Mouse (Mus musculus): ENCODE data around the gene Rnf114.

Gene Rnf114

DNA sequence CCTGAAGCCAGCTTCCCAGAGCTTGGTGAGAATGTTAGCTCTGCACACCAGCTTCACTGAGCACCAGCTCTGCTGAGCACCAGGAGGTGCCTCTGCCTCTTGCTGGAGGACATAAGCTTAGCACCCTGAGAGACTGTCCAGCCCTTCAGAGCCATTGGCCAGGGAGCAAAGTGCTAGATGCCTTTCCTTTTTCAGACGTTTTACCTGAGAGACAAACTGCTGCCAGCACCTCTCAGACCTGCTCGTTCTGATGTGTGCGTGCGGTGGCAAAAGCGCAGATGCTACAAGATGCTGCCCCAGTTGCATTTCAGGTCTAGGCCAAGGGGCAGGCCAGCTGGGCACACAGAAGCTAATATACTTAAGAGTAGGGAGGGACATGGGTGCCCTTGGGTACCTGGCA lies 16.8 kb upstream of the Rnf114 start:
- DNase-seq (ENCODE audit: low spot score): no peak

DNA sequence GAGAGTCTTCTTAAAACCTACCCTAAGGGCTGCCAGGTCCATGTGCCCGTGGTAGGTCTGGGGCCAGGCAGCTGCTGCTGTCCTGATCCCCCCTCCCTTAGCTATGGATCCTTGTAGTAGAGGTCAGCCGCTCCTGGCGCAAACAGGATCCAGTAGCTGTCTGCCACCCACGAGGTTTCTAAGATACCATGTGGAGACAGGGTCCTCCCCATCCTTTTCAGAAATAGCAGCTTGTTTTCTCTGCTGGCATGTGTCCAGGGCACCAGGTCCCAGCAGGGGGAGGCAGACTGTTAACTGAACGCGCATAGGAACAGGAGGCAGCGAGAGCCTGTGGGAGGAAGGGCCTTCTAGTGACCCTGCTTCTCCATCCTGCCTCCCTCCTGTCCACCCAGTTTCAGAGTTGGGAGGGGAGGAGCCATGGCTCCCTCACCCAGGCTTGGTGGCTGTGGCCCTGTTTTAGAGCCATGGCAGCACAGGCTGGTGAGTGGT lies 16.2 kb upstream of the Rnf114 start:
- DNase-seq (ENCODE audit: low spot score): peak; percentile 54

DNA sequence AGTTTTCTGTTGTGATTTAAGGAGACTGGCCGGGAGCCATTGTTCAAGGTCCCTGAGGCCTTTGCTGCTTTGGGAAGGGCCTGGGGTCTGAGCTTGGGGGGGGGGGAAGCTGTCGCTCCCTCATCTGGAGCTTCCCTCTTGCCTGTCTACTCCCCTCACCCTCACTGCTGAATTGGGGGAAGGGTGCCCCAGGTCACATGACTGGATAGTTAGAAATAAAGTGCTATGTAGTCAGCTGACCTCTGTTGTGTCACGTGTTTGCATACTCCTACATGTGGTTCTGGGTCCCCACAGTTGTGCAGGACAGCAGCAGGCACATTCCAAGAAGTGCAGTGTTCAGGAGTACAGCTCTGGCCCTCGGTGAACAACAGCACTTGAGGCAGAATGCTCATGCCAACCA lies 15.7 kb upstream of the Rnf114 start:
- no peak for DNase-seq (ENCODE audit: low spot score)

DNA sequence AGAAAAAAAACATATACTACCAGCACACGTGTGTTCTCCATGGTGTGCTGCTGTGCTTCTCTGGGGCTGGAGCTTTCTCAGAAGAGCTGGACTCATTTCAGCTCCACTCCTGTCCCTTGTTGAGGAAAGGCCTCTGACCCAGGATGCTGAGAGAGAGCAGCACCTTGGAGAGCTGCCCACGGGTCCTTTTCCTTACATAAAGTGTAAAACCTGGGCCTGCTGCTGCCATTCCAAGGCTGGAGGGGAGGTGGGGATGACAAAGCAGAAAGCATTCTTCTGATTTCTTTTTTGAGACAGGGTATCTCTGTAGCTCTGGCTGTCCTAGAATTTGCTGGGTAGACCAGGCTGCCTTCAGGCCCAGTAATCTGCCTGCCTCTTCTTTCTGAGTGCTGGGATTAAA lies 14.3 kb upstream of the Rnf114 start:
- no peak for DNase-seq (ENCODE audit: low spot score)

DNA sequence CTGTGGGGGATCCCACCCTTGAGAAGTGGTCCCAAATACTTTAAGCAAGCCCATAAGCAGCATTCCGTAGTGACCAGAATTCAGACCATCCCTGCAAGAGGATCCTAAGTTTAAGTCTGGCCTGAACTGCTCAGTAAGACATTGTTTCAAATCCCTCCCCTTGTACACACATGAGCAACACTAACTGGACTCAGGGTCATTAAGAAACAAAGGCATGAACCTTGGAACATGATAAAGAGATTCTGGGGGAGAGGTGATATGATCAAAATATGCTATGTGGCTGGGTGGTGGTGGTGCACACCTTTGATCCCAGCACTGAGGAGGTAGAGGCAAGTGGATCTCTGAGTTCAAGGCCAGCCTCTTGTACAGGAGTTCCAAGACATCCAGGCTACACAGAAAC lies 12.9 kb upstream of the Rnf114 start:
- DNase-seq (ENCODE audit: low spot score): no peak

DNA sequence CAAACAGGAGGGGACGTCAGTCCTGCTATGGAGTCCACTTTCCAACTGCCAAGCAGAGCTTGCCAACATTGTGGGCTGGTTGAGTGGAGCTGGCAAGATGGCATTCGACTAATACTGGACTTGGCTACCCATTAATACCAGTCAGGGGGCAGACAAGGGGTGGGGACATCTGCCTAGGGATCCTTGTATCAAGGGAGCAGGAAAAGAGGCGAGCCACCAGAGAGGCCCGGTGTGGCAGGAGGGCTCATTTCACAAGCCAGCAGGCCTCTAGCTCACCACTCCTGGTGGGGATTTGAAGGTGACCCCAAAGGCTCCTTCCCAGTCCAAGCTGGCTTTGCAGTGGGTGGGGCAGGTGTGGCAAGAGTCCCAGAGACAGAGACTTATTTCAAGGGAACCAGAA lies 9.8 kb upstream of the Rnf114 start:
- DNase-seq (ENCODE audit: low spot score): no peak

DNA sequence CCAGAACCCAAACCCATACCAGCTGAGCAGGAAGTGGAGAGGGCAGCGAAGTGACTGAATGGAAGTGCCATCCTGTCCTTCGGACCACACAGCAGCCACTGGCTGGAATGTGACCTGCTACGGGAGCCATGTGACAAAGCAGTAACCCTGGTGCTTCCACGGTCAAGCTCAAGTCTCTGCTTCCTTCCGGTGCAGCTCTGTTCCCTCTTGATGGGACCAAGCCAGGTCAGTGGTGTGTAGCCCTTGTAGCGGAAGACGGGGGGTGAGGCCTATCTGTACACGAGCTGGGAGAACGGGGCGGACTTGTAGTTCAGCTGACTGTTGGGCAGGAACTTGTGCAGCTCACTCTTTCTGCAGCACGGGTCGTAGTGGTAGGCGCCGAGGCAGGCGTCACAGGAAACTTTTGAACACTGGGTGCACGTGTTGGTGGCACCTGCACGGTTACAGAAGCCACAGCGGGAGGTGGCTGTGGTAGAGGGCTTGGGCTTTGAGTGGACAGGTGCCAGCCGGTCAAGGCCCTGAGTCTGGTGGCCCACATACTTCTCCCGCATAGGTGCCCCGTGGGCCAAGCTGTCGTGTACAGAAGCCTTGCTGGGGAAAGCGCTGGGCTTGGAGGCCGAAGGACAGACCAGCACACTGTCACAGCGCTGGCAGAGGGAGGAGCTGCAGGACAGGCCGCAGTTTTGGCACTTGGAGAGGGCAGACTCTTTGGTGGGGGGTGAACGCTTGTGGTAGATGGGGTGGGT lies 9.2 kb upstream of the Rnf114 start:
- DNase-seq (ENCODE audit: low spot score): no peak

DNA sequence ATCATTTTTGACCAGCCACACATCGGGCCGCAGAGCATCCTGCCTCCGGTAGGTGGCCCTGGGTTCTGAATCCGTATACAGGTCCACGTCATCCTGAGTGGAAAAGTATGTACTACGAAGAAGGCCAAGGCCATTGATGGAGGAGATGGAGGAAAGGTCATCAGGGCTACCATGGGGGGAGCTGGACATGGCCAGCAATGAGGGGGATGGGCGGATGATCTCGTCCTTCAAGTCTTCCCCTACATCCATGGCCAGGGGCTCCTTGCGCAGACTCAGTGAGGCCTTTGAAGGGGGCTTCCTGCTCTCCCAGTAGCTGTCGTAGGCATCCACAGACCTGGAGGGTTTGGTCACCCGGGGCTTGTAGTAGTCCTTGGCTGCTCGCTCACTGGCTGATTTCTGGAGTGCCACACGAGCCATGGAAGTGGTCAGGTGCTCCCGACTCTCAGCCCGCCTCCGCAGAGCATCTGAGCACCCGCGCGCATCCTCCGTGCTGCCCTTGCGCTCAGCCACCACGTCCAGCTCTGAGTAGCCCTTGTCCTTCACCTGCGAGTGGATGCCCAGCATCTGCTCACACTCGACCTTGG lies 8.5 kb upstream of the Rnf114 start:
- no peak for DNase-seq (ENCODE audit: low spot score)

DNA sequence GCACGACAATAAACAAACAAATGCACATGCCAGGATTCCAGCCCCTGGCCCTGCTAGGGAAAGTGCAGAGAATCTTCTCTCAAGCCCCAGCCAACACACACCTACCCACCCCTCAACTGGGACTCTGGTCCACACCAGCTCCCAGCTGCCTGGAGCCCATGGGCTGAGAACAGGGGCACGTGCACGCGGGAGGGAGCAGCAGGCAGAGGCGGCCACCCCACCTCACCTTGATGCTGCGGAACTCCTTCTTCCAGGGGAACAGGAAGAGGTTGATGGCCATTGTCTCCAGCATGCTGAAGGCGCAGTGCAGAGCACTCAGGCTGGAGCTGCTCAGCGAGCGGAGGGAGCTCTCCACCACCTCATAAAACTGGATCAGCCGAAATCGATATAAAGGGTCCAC lies 7.5 kb upstream of the Rnf114 start:
- DNase-seq (ENCODE audit: low spot score): no peak

DNA sequence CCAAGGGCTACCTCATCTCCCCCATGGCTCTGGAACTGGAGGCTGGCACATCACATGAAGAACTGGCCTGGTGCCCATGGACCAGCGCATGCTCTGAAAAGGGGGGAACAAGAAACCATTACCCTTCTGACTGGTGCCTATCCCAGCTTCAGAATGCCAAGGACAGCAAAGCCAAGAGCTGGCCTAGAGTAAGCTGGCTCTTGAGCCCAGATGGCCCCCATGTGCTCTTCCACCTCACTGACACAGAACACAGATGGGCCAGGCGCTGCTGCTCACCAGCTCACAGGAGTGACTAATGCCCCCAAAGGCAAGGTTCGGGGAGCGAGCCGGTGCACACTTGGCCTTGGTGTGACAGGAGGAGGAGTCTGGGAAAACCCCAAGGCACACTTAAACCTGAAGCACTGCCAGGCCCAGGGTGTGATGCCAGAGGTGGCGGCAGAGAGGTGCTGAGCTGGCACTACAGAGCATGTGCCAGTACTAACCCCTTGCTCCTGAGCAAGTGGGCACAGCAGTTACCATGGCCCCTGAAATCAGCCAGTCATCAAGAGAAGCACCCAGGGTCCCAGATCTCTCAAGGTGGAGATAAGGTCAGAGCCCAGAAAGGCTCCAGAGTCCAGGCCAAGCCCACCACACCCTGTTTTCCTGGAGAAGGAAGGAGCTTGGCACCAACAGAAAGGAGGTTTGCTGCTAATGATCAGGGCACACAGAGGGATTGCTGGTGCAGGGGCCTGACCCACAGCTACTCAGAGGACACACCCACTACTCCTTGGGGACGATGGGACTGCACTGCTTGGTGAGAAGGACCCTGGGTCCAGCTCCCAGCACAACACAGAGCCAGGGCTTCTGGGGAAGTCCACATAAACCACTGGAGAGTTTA lies 6.7 kb upstream of the Rnf114 start:
- no peak for DNase-seq (ENCODE audit: low spot score)

DNA sequence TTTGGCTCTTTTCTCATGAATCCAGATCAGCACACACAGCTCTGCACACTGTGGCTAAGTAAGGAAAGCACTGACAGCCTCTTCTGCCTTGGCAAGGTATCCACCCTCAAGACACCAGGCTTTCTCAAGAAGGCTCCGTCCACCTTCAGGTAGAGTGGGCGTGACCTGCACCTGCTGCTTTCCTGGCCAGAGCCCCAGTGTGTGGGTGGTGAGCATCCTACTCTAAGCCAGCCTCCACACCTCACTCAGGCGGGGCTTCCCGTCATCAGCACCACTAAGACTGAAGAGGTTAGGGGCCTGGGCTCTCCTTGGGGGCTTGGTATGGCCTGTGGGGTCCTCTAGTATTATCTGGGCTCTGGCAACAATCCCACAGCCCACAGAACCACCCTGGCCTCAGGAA lies 5.9 kb upstream of the Rnf114 start:
- DNase-seq (ENCODE audit: low spot score): no peak

DNA sequence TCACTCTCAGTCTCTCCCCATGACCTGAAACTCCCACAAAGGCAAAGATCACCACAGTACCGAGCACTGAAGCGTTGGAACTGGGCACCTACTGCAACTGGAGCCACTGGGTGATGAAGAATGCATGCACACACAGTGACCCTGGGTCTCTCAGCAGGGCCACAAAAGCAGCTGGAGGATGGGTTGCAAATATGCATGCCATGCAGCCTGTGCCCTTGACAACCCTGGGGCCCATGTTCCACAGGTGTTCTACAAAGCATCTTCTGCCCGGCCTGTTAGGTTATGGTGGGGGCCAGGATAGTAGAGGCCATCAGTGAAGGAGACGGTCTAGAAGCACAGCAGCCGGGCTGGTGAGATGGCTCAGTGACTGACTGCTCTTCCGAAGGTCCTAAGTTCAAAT lies 4.9 kb upstream of the Rnf114 start:
- no peak for DNase-seq (ENCODE audit: low spot score)

DNA sequence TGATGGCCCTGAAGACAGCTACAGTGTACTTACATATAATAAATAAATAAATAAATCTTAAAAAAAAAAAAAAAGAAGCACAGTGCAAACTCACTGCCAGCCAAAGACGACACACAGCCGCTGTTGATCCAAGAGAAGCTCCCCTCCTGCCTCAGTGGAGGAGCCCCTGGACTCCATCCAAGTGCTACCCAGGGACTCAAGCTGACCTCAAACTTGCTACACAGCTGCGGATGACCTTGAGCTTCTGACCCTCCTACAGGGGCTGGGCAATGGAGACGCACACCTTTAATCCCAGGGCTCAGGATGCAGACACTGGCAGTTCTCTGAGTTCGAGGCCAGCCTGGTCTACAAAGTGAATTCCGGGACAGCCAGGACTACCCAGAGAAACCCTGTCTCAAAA lies 4.5 kb upstream of the Rnf114 start:
- DNase-seq (ENCODE audit: low spot score): no peak

DNA sequence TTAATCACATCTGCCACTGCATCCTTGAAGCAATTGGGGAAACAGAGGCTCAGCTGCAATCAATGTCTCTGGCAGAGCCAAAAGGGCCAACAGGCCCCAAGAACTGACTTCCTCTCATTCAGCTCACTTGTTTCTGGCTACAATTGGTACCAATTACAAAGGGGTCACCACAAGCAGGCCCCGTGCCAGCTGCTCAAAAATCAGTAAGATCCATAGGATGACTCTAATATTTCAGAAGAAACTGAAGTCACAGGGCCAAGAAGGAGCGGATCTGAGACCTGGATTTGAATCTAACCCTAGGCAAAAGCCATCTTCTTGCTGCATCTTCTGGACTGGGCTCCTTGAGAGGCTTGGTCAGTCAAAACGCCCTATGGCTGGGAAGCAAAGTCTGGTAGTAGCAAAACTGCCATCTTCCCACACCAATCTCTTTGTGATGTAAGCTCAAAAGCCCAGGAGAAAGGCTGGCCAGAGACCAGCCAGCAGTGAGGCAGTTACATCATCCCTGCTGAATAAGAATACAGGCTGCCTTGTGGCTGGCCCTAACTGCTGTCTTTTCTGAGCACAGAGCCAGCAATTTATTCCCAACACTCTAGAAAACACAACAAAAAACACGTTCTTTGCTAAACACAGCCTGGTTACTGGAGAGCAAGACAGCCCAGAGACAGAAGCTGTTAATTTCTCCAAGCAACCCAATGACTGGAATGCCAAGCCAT lies 1.5 kb upstream of the Rnf114 start:
- no peak for DNase-seq (ENCODE audit: low spot score)

DNA sequence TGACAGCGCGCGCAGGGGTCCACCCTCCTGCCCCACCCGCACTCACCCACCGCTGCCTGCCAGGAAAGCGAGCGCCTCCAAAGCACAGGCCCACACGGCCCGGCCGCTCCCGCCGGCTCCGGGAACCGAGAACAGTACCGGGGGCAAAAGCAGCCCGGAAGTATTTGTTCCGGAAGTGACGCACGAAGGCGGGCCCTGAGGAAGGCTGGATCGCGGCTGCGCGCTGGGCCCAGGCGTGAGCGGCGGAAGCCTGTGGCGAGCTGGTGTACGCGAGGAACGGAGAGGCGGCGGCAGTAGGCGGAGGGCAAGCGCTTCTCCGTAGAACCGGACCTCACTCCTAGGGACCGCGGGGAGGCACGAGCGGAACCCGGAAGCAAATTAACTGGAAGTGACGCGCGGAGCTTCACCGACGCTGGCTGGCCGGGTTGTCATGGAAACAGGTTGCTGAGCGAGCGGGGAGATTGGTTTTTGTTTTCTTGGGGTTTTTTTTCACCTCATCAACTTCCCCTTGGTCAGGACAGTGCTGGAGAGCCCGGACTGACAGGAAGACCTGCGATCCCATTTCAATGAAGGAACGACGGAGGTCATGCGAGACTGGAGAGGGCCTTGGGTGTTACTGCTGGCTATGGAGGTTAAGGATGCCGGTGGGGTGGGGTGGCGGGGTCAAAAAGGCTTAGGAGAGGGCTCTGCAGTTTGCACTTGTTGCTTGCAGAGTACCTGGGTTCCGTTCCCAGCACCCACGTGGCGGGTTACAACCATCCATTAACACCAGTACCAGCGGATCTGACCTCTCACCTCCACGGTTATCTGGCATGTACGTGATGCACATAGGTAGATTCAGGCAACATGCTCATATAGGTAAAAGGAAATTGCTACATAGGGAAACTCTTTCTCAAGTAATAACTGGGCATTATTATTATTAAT lies 530 bp downstream of the Rnf114 start, which contains the start of gene Spata2:
Spata2 (minus strand) TSS at position 175 of the 924 bp plus-strand sequence.
- peak; percentile 91 for DNase-seq (ENCODE audit: low spot score)

DNA sequence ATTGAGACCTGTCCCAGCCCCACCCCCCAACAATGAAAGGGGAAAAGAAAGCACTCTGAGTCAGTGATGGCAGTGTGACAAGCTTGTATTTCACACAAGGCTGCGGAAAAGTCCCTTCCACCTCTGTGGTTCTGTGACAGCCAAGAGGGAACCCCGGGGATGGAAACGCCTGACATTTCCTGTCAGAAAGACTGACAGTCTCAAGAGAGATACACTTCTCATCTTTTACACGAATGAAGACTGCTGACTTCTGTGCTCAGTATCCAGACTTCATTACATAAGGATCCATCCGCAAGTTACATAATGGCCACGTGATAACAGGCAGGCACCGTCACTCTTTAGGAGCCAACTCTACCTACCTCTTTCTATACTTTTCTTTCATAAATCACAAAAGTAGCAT lies 4.0 kb downstream of the Rnf114 start:
- no peak for DNase-seq (ENCODE audit: low spot score)

DNA sequence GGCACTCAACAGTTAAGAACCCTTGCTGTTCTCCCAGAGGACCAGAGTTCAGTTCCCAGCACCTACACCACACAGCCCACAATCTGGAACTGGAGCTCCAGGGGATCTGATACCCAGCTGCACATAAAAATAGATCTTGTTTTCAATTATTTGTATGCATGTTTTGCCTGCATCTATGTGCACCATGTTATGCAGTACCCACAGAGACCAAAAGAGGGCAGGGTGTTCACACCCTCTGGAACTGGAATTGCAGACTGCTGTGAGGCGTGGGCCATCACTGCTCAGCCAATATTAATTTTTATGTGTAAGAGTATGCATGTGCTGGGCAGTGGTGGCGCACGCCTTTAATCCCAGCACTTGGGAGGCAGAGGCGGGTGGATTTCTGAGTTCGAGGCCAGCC lies 4.8 kb downstream of the Rnf114 start:
- no peak for DNase-seq (ENCODE audit: low spot score)

DNA sequence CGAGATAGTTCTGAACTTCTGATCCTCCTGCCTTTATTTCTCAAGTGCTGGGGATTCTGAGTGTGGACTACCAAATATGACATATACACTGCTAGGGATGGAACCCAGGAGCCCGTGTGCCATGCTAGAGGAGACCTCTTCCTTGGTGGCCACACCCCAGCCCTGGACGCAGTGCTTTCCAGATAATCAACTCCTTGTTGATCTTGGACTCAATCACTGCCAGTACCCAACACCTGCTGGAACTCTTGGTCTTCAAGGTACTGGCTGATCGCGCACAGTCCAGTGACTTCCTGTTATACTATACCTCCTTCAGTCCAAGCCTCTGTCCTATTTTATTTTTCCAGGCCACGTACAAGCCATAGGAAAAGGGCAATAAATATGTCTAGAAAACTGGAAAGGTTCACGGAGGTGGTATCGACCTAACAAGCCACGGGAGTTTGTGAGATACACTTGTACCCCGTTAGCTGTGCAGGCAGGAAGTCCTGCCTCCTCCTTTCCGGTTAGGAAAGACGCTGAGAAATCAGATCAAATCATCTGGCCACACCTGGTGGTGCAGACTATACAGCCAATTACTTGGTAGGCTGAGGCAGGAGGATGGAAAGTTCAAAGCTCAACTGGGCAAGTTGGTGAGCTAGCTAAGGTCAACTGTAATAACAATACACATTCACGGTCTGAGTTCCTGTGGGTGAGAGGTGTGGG lies 10.3 kb downstream of the Rnf114 start:
- DNase-seq (ENCODE audit: low spot score): no peak

DNA sequence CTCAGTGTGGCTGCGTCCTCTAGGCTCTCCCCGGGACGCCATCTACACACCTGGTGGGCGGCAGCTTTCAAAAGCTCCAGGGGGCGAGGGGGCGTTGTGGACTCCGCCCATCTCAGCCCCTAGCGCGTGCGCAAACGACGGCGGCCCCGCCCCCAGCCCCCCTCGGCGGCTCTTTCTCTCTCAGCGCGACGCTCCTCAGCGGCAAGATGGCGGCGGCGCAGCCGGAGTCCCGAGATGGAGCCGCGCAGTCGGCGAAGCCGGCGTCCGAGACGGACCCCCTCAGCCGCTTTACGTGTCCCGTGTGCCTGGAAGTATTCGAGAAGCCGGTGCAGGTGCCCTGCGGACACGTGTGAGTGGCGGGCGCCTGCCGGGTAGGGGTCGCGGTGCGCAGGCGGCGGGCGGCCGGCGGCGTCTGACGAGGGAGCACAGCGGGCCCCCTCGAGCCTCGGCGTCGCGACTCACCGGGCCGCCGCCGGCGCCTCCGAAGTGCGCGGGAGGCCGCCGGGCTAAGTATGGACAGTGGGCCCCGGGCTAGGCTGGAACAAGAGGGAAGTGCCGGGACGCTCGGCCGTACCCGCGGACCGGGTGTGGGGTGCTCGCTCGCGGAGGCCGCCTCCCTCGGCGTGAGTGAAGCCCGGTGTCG lies 10.9 kb downstream of the Rnf114 start:
- peak; percentile 89 for DNase-seq (ENCODE audit: low spot score)

DNA sequence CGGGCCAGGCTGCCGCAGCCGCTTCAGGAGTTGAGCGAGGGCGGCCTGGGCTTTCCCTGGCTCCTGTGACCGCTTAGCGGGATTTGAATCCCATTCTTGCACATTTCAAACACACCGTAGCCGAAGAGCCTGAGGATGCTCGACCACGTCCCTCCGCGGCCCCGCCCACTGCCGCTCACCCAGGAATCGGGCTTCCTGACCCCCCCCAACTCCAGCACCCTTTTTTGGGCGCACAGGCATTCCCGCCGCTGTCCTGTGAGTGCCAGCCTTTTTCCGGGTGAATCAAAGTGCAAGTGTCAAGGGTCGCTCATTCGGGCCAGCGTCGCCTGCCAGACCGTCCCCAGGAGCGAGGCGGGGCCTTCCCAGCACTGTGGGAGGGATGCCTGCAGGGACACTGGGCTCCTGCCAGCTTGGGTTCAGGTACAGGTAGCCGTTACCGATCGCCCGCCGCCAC lies 11.5 kb downstream of the Rnf114 start:
- DNase-seq (ENCODE audit: low spot score): no peak

Measured in ovary, postnatal 10 days (tissue).